8 mouse cellular contexts compared by ENCODE assay signal in the genomic region with DNA sequence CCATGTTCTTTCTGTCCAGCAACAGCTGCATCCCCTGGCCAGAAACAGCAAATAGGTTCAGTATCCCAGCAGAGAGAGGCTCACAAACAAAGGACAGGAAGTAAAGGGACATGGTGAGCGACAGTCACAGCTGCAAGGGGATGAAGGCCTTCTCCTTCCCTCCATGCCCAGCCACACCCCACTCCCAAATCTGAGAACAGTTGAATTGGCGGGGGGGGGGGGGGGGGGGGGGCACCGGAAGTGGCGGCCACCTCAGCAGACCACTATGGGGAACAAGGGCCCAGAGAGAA. TPM values are rescaled to one million over a fixed set of nuclear protein-coding genes. Genes with fewer than 3 reads are reported as not detected.
A peak's percentile ranks its signal among the peaks of the same experiment; 100 is the strongest.
DNase-seq lines count a peak whose midpoint lies in the region; ATAC-seq lines count a peak whose summit lies in the region.

No protein-coding gene starts in this region.

- WGBS in kidney, embryonic 16.5 days: 13% methylated on average over 3 of the region's 4 CpGs
- WGBS in embryonic facial prominence, embryonic 15.5 days: 10% methylated on average over 2 of the region's 4 CpGs
- WGBS in intestine, embryonic 16.5 days: 15% methylated on average over 1 of the region's 4 CpGs
- 3% methylated on average over 3 of the region's 4 CpGs for WGBS in neural tube, embryonic 11.5 days

- peaks cover 47% of the 10 kb centered on the region for H3K4me1 ChIP-seq in kidney, embryonic 16.5 days (ENCODE audit: insufficient read depth, low read length)
- peaks cover 50% of the 10 kb centered on the region for H3K4me1 ChIP-seq in embryonic facial prominence, embryonic 15.5 days
- peaks cover 35% of the 10 kb centered on the region for H3K4me1 ChIP-seq in intestine, embryonic 16.5 days (ENCODE audit: control insufficient read depth, insufficient read depth, low read length)
- H3K4me1 ChIP-seq in neural tube, embryonic 11.5 days (ENCODE audit: control insufficient read depth, insufficient read depth, low read length): no peaks in the 10 kb centered on the region; the same call in 1 of the 2 replicates

- no peaks in the 10 kb centered on the region for H3K36me3 ChIP-seq in kidney, embryonic 16.5 days (ENCODE audit: insufficient read depth, low read length)
- no peaks in the 10 kb centered on the region for H3K36me3 ChIP-seq in embryonic facial prominence, embryonic 15.5 days
- H3K36me3 ChIP-seq in intestine, embryonic 16.5 days (ENCODE audit: control insufficient read depth, insufficient read depth, low read length): no peaks in the 10 kb centered on the region
- no peaks in the 10 kb centered on the region for H3K36me3 ChIP-seq in neural tube, embryonic 11.5 days (ENCODE audit: control insufficient read depth, insufficient read depth, low read length)

- no peaks in the 10 kb centered on the region for H3K27me3 ChIP-seq in kidney, embryonic 16.5 days (ENCODE audit: insufficient read depth, low read length)
- H3K27me3 ChIP-seq in embryonic facial prominence, embryonic 15.5 days: no peaks in the 10 kb centered on the region
- H3K27me3 ChIP-seq in intestine, embryonic 16.5 days (replicated peaks; ENCODE audit: control insufficient read depth, insufficient read depth, low read length): no peaks in the 10 kb centered on the region
- H3K27me3 ChIP-seq in neural tube, embryonic 11.5 days (ENCODE audit: control insufficient read depth, insufficient read depth, low read length): no peaks in the 10 kb centered on the region

- no peaks in the 10 kb centered on the region for H3K9me3 ChIP-seq in kidney, embryonic 16.5 days (ENCODE audit: low read length)
- no peaks in the 10 kb centered on the region for H3K9me3 ChIP-seq in embryonic facial prominence, embryonic 15.5 days (replicated peaks)
- H3K9me3 ChIP-seq in intestine, embryonic 16.5 days (ENCODE audit: control insufficient read depth, low read length): no peaks in the 10 kb centered on the region
- H3K9me3 ChIP-seq in neural tube, embryonic 11.5 days (ENCODE audit: control insufficient read depth, low read length): no peaks in the 10 kb centered on the region

- peak overlapping the region; percentile 79 for H3K9ac ChIP-seq in kidney, embryonic 16.5 days (replicated peaks; ENCODE audit: low read length)
- no peak overlapping the region; the same call in 1 of the 2 replicates for H3K9ac ChIP-seq in embryonic facial prominence, embryonic 15.5 days
- peak overlapping the region; percentile 85 for H3K9ac ChIP-seq in intestine, embryonic 16.5 days (ENCODE audit: low read depth, low read length)
- no peak overlapping the region for H3K9ac ChIP-seq in neural tube, embryonic 11.5 days (ENCODE audit: low read length)

- H3K4me3 ChIP-seq in kidney, embryonic 16.5 days (ENCODE audit: low read length): peak overlapping the region; percentile 68
- H3K4me3 ChIP-seq in embryonic facial prominence, embryonic 15.5 days (replicated peaks): peak overlapping the region; percentile 75
- H3K4me3 ChIP-seq in intestine, embryonic 16.5 days (ENCODE audit: low read length): peak overlapping the region; percentile 78
- peak overlapping the region; percentile 49 for H3K4me3 ChIP-seq in neural tube, embryonic 11.5 days (ENCODE audit: low read depth, low read length)

- intact Hi-C loops in gastrocnemius, postnatal 14 days (cut with DNase I; ENCODE audit: low total_unique reads): no loop called here

- no peak for ATAC-seq in kidney, embryonic 16.5 days (ENCODE audit: low FRiP score, low TSS enrichment)
- no peak for ATAC-seq in embryonic facial prominence, embryonic 15.5 days (ENCODE audit: insufficient number of reproducible peaks, low FRiP score, low TSS enrichment, low read depth)
- ATAC-seq in intestine, embryonic 16.5 days: no peak
- no peak for ATAC-seq in neural tube, embryonic 11.5 days (ENCODE audit: insufficient read depth, low FRiP score, low TSS enrichment)
- no peak for ATAC-seq in monocyte, adult 5-6 weeks (replicated peaks; ENCODE audit: insufficient number of reproducible peaks, low FRiP score, low TSS enrichment, poor library complexity, severe bottlenecking)

- H3K27ac ChIP-seq in kidney, embryonic 16.5 days (ENCODE audit: low read length): peak overlapping the region; percentile 91
- peak overlapping the region; percentile 94 for H3K27ac ChIP-seq in embryonic facial prominence, embryonic 15.5 days (replicated peaks)
- peak overlapping the region; percentile 97 for H3K27ac ChIP-seq in intestine, embryonic 16.5 days (ENCODE audit: low read length)
- H3K27ac ChIP-seq in neural tube, embryonic 11.5 days (ENCODE audit: low read depth, low read length): no peak overlapping the region

- H3K4me2 ChIP-seq in kidney, embryonic 16.5 days (replicated peaks; ENCODE audit: low read depth, low read length): peak overlapping the region; percentile 97
- H3K4me2 ChIP-seq in embryonic facial prominence, embryonic 15.5 days (replicated peaks): peak overlapping the region; percentile 87
- H3K4me2 ChIP-seq in intestine, embryonic 16.5 days (ENCODE audit: low read depth, low read length): peak overlapping the region; percentile 92
- H3K4me2 ChIP-seq in neural tube, embryonic 11.5 days (ENCODE audit: low read depth): peak overlapping the region; percentile 89

- no peak for DNase-seq in kidney, adult 18-20 months
- DNase-seq in neural tube, embryonic 11.5 days (ENCODE audit: low spot score): no peak
- no peak for DNase-seq in gastrocnemius, postnatal 14 days
- no peak for DNase-seq in urinary bladder, adult 2 months (ENCODE audit: low spot score)

RNA-seq across cellular contexts. Expression of a gene that starts 1.3 kb away (rescaled TPM):
- 239 and 266 TPM in 2 replicates for polyA plus RNA-seq in kidney, embryonic 16.5 days (2015; fragmentation: Nextera tagmentation; extraction: Ambion mirVana)
- 355 and 382 TPM in 2 replicates for polyA plus RNA-seq in embryonic facial prominence, embryonic 15.5 days (2015; fragmentation: Nextera tagmentation; extraction: Ambion mirVana)
- polyA plus RNA-seq in intestine, embryonic 16.5 days (2015; fragmentation: Nextera tagmentation; extraction: Ambion mirVana): 235 and 247 TPM in 2 replicates
- 90.1 and 91.8 TPM in 2 replicates for polyA plus RNA-seq in neural tube, embryonic 11.5 days (2014; fragmentation: Nextera tagmentation; extraction: Ambion mirVana)
- 100 to 1,000 TPM; 222 to 236 TPM for total RNA-seq in gastrocnemius, postnatal 14 days (2021)
- 204 and 234 TPM in 2 replicates for polyA plus RNA-seq in urinary bladder, adult 2 months (2012; rRNA removed)
- total RNA-seq in monocyte, adult 5-6 weeks (2017): 264 to 506 TPM (median 281 TPM) in 3 replicates

RNA-seq across cellular contexts. Expression of a gene that starts 46.0 kb away (rescaled TPM):
- polyA plus RNA-seq in kidney, embryonic 16.5 days (2015; fragmentation: Nextera tagmentation; extraction: Ambion mirVana): 3.0 and 3.6 TPM in 2 replicates
- 1.8 and 2.4 TPM in 2 replicates for polyA plus RNA-seq in embryonic facial prominence, embryonic 15.5 days (2015; fragmentation: Nextera tagmentation; extraction: Ambion mirVana)
- 2.3 and 3.0 TPM in 2 replicates for polyA plus RNA-seq in intestine, embryonic 16.5 days (2015; fragmentation: Nextera tagmentation; extraction: Ambion mirVana)
- 0.32 and 0.73 TPM in 2 replicates for polyA plus RNA-seq in neural tube, embryonic 11.5 days (2014; fragmentation: Nextera tagmentation; extraction: Ambion mirVana)
- 10 to 100 TPM in 1 of 2 experiments, 1 to 10 TPM in 1; 7.8 to 14.0 TPM for total RNA-seq in gastrocnemius, postnatal 14 days (2021)
- polyA plus RNA-seq in urinary bladder, adult 2 months (2012; rRNA removed): 29.0 and 33.3 TPM in 2 replicates
- 41.1 to 55.7 TPM (median 42.3 TPM) in 3 replicates for total RNA-seq in monocyte, adult 5-6 weeks (2017)

Comparison
In these comparisons a context has a peak if more than half of its experiments do, and no peak if none do; other contexts are left out.
1. H3K9ac ChIP-seq: peak in kidney, embryonic 16.5 days (single experiment) and intestine, embryonic 16.5 days (single experiment); none in embryonic facial prominence, embryonic 15.5 days (single experiment) and neural tube, embryonic 11.5 days (single experiment).
2. Peak in every context shown above with its lines, with median percentiles within 50 percentile points of each other: H3K4me2 ChIP-seq and H3K4me3 ChIP-seq.